Mouse (Mus musculus) T-helper 1 cell (primary cell): ENCODE measurements around the gene Itk.

Experiments used
- in situ Hi-C: fragments of 300-600 bp; cut with MboI, MseI; formaldehyde crosslinking; loops from one replicate; pipeline ENCODE4 v1.15.1; 2025; ENCODE audit warnings: high pct_unique_total_duplicates

The Itk gene

DNA sequence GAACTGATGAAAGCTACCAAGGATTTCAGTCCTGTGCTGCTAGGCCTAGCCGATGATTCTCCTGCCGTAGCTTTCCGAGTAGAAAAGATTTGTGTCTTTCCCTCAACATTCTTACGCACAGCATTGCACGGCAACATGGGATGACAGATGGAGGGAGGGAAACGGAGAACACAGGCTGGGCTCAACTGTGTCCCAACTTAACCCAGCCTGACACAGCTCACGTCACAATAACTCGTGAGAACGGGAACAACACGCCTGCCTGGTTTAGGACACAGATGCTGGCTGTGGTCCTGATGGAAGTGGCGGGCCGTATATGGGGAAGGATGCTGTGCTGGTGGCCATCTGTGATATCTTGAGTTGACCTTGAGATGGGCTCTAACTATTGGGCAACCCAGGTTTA, 110.6 kb downstream of the Itk start:
- in situ Hi-C loops: no loop called here

DNA sequence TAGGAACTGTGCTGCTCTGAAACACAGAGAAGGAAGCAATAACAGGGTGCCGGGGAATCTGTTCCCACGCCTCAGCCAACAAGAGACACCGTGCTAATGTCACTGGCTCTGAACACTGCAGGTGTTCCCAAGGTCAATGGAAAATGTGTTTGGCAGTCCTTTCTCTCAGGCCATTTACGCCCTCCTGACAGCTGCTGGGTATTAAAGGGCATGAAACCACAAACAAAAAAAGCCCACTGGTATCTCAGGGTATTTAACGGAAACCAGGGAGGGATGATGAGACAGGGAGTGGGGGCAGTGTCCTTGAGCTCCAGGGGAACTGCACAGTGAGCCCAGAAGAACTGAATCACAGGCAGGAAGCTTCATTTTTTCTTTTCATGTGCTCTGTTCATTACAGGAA, 111.2 kb downstream of the Itk start:
- in situ Hi-C loops: no loop called here

DNA sequence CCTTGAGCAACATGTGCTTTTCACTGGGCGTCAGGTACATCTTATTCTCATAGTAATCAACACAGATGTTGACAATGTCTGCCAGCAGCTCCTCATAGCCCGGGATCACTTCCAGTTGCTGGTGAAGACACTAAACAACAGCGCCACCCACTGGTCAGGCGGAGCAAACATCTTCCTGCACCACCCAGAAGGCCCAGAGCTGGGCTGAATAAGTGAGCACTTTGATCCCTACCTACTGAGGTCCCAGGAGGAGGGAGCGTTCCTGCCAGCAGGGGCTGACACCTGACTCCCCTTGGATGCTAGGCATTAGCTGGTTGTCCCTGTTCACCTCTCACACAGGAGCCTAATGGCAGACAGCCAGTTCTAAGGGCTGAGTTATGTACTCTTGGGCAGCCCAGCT, 112.5 kb downstream of the Itk start:
- in situ Hi-C loops: no loop called here

DNA sequence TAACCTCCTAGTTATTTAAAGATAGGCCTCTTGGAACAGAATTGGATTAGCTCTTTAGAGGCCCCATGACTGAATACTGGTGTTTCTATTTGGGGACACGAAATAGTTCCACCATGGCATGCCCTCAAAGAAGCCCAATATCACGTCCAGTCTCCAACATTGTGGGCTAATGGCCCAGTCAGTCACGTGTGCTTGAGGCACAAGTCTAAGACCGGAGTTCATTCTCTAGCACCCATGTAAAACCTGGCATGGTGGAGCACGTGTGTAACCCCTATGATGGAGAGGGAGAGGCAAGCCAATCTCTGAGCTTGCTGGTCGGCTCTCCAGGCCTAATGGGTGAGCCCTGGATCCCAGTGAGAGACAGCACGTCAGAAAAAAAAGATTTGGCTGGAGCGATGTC, 113.1 kb downstream of the Itk start:
- in situ Hi-C loops: no loop called here

DNA sequence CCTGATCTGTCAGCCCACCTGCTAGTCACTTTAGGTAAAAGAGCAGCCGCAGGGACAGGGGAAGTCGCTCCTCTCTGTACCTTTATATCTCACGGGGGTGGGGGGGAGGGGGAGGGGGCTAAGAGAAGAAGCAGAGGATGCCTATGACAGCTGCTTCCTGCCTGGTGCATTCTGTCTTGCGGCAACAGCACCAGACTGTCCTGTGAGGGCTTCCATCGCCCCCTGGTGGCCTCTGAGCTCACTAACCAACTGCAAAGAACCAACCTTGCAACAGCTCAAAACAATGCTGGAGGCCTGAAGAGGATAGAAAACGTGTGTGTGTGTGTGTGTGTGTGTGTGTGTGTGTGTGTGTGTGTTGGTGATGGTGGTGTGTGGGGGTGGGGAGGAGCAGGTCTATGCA, 114.0 kb downstream of the Itk start:
- in situ Hi-C loops: no loop called here
